Mouse (Mus musculus) urinary bladder, adult 18-20 months (tissue): ENCODE data around the gene Fam196b.

ENCODE experiments used
- DNase-seq, 2 experiments: peaks; one replicate each; pipeline ENCODE4 v3.0.0; 2022; ENCODE audit warnings: low spot score in 2 of 2, mixed read lengths in 2 of 2

Gene Fam196b

GRCm38 (mm10) chr11:34405311-34405710, 90.7 kb downstream of the Fam196b start:
- no peak for DNase-seq

GRCm38 (mm10) chr11:34406309-34406708, 91.7 kb downstream of the Fam196b start:
- DNase-seq = no peak

DNA sequence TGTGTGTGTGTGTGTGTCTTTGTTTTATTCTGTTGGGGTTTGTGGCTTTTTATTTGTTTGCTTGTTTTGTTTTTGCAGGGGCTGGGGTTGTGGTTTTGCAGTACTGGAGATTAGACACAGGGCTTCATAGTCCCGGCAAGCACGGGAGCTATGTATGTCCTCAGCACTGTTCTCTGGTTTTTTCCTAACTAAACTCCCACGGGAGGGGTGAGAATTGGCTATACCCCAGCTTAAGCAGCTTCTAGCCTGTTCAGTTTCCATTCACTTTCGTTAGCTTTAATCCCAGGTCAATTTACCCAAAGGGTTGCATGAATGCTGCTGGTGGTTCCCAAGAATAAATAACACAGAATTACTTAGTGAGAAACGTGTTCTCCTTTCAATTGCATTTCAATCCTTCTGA, 92.2 kb downstream of the Fam196b start:
- no peak for DNase-seq

- DNase-seq = no peak
Measured at GRCm38 (mm10) chr11:34415884-34416618, 101.4 kb downstream of the Fam196b start.

GRCm38 (mm10) chr11:34416619-34416979, 102.0 kb downstream of the Fam196b start:
- DNase-seq = no peak

- no peak for DNase-seq
Measured at GRCm38 (mm10) chr11:34421061-34421460, 106.4 kb downstream of the Fam196b start.

DNA sequence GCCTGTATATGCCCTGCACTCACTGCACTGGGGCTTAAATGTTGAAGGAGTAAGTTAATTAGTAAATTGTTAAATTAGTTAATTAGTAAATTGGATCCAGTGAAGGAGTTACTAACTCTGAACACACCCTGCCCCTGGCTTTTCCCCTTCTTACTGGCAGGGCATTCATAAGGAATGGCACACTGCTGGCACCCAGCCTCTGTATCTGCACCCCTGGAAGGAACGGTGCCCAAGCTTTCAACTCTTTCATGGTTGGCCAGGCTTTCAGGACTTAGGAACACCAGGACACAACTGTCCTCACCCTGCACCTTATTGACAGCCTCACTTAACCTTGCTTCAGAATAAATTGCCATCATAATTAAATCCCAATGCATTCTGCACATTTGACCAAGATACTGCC, 109.9 kb downstream of the Fam196b start:
- no peak for DNase-seq

DNA sequence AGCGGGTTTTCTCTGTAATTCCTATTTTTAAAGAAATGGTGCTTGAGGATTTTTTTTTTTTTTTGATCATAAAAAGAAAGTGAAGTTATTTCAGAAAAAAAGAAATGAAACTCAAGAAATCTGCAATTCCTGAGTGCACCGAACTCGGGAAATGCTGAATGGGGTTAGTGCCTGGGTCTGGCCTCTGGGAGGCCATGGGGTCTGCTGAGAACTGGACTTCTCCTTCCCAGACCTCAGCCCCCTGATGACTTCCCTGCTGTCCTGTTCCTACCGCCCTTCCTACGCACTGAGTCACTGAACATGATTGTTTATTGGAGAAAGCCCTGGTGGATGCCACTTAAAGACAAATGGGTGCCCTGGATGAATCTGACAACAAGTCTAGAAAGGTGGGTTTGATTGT, 112.6 kb downstream of the Fam196b start:
- no peak for DNase-seq

- no peak for DNase-seq
Measured at GRCm38 (mm10) chr11:34430940-34431339, 116.3 kb downstream of the Fam196b start.

DNA sequence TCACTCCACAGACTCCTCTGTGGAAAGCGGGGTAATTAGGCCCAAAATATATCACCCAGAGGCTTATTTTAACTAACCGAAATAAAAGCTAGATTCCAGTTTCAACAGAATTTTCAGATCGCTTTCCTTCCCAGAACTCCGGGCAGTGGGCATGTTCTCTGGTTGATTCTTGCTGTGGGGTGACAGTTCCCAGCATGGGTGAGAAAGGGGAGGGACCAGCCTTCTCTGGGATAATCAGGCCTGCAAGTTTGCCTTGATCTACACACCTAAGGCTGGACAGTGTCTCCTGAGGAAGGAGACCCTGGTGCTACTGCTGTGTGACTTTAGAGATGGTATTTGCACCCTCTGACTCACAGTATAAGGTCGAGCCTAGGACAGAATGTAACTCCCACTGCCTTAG, 116.7 kb downstream of the Fam196b start:
- DNase-seq = no peak

DNA sequence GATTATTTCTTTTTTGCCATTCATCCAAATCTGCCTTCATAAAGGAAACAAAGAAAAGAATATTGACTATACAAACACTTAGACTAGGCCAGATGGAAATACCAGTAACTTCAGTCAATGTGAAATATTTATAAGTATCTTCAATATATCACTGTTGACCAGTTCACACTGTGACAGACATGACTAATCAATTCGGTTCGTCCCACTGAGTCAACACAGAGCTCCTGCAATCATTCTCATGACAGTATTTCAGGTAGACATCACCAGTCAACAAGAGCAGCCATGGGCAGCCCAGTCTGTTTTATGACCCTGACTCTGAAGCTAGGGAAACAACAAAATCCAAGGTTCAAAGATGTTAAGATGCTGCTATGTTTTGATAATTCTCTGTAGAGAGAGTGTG, 117.4 kb downstream of the Fam196b start:
- DNase-seq = no peak

DNA sequence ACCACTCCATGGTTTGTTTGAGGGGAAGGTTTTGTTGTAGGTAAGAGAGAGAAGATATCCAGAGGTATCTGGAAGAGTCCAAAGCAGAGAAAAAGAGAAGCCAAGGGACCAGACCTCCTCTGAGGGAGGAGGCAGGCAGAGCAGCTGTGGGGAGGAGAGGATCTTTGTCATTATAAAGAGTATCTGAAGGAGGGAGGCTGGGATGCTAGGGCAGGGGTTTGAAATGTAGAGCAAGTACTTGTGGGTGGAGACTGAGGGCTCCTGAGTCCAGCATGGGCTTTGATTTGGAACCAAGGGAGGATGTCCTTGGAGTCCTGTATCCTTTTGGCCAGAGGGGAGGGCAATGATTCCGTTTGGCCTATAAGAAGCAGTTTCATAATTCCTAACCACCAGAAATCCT, 122.8 kb downstream of the Fam196b start:
- no peak for DNase-seq

DNA sequence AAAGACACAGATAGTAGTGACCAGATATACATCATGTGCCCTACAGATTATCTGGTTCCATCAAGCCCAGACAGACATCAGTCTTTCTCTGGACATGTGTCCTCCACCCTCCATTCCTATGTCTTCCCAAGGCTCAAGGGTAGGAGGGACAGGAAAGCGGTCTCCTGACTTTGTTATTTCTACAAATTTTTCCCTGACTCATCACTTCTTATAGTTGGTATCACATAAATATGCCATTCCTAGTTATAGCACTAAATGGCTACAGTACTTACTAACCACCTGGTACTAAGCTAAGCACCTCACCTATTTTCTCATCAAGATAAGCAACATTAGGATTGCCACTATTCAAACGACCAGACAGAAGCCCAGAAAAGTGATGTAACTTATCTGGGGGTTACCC, 123.8 kb downstream of the Fam196b start:
- no peak for DNase-seq

- DNase-seq = no peak
Measured at GRCm38 (mm10) chr11:34447891-34448290, 133.3 kb downstream of the Fam196b start.

GRCm38 (mm10) chr11:34449944-34450343, 135.3 kb downstream of the Fam196b start:
- no peak for DNase-seq

- DNase-seq = no peak
Measured at GRCm38 (mm10) chr11:34467056-34467455, 152.4 kb downstream of the Fam196b start.

GRCm38 (mm10) chr11:34468571-34468970, 153.9 kb downstream of the Fam196b start:
- no peak for DNase-seq

- no peak for DNase-seq
Measured at GRCm38 (mm10) chr11:34469792-34470191, 155.2 kb downstream of the Fam196b start.
